Mouse (Mus musculus): Measurements from ENCODE around the gene Slc35b2. TPM values are rescaled to one million over a fixed set of nuclear protein-coding genes. Genes with fewer than 3 reads are reported as not detected.

The Slc35b2 gene
- polyA plus RNA-seq, 1 experiment from 2014 or later, result 85.6 TPM

DNA sequence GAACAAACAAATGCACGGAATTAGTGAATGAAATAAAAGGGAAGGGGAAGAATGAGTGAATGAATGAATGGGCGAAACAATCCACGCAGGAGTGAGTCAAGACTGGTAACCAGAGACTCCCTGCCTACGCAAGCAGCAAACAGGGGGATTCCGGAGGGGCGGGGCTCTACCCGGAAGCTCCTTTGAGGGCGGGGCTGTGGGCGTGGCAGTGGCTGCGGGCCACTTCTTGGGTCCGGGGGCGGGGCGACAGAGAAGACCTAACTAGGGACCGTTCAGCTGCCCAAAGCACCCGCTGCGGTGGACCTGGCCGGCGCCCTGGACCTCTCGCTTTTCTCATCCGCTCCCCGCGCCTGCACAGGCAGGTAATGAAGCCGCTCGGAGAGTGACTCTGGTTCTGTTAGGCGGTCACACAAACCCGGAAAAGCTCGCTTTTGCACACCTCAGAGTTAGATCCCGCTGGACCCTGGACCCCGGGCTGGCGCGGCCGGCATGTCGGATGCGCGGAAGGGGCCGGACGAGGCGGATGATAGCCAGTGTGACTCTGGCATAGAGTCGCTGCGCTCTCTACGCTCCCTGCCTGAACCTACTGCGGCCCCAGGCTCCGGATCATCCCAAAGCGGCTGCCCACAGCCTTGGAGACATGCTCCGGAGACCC, 8.1 kb upstream of the Slc35b2 start, which contains the start of gene Nfkbie:
Gene Nfkbie (plus strand): TSS at position 252 of the 655 bp plus-strand sequence.
- Histone ChIP-seq H3K9me3 (replicated peaks) (no peaks in the 10 kb centered on the region), H3K27me3 (replicated peaks) (peaks cover 50% of the 10 kb centered on the region), H3K4me3 (peak within 1 kb of the TSS; percentile 67), H3K4me1 (replicated peaks) (peaks cover 25% of the 10 kb centered on the region), H3K27ac (ENCODE audit: poor library complexity, severe bottlenecking) (no peak within 1 kb of the TSS), H3K4me2 (peak within 1 kb of the TSS; percentile 94), H3K9ac (peak within 1 kb of the TSS; percentile 70), H3K36me3 (0 out of 2 replicates have a peak, but pooled peaks cover 5% of the 10 kb centered on the region)
- ATAC-seq (ENCODE audit: insufficient number of reproducible peaks, low FRiP score), result peak; percentile 83
- WGBS, result under 1% methylated on average over 45 of the region's 45 CpGs

DNA sequence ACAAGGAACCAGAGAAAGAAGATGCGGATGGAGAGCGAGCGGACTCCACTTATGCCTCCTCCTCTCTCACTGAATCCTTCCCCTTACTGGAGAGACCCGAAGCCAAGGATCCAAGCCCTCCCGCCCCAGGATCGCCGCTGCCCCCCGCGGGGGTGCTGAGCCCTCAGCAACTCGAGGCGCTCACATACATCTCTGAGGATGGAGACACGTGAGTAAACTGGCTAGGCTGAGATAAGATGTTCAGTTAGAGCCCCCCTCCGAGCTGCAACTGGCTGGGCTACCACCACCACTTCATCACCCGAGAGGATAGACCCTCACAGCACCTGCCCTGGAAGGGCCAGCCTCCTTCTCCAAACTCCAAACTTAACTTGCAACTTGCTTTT, 7.6 kb upstream of the Slc35b2 start:
- Histone ChIP-seq H3K4me3 (peak overlapping the region; percentile 67), H3K4me2 (peak overlapping the region; percentile 94), H3K4me1 (replicated peaks) (peaks cover 25% of the 10 kb centered on the region), H3K9me3 (replicated peaks) (no peaks in the 10 kb centered on the region), H3K27ac (ENCODE audit: poor library complexity, severe bottlenecking) (no peak overlapping the region), H3K36me3 (0 out of 2 replicates have a peak, but pooled peaks cover 5% of the 10 kb centered on the region), H3K9ac (peak overlapping the region; percentile 70), H3K27me3 (replicated peaks) (peaks cover 45% of the 10 kb centered on the region)
- ATAC-seq (ENCODE audit: insufficient number of reproducible peaks, low FRiP score), result no peak
- under 1% methylated on average over 14 of the region's 14 CpGs for WGBS

DNA sequence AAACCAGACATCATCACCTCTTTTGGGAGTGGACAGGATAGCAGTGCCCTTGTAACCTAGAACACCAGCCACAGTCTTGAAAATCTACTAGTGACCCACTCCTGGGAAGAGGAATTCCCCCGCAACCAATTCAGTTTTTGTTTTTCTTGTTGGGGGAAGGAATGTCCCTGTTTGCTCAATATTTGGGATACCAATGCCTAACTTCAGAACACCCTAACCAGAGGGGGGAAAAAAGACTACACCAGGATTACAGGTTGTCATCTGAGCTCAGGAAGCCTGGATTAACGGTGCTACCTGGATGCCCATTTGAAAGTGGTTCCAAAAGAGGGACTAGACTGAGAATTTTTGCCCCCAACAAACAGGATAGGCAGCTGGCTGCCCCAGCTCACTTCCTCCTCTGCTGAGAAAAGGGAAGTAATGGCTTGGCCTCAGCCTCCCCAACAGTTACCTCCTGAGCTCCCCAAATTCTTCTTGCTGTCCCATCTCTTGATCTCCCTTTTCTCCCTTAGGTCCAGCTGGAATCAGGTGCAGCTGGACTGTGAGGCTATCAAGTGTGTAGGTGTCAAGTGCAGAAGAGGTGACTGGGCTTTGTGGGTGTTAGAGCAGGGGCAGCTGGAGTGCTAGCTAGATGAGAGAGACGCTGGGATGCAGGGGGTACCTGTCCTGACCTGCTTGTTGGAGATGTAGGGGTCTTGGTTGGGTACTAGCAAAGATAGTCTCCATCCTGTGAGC, 7.0 kb upstream of the Slc35b2 start:
- no peak for ATAC-seq (ENCODE audit: insufficient number of reproducible peaks, low FRiP score)
- Histone ChIP-seq H3K4me2 (peak overlapping the region; percentile 94), H3K27me3 (replicated peaks) (peaks cover 41% of the 10 kb centered on the region), H3K4me3 (peak overlapping the region; percentile 67), H3K4me1 (replicated peaks) (peaks cover 25% of the 10 kb centered on the region), H3K27ac (ENCODE audit: poor library complexity, severe bottlenecking) (no peak overlapping the region), H3K9ac (peak overlapping the region; percentile 70; the same call in 1 of the 2 replicates), H3K9me3 (replicated peaks) (no peaks in the 10 kb centered on the region), H3K36me3 (0 out of 2 replicates have a peak, but pooled peaks cover 5% of the 10 kb centered on the region)
- 70% methylated on average over 3 of the region's 3 CpGs for WGBS

DNA sequence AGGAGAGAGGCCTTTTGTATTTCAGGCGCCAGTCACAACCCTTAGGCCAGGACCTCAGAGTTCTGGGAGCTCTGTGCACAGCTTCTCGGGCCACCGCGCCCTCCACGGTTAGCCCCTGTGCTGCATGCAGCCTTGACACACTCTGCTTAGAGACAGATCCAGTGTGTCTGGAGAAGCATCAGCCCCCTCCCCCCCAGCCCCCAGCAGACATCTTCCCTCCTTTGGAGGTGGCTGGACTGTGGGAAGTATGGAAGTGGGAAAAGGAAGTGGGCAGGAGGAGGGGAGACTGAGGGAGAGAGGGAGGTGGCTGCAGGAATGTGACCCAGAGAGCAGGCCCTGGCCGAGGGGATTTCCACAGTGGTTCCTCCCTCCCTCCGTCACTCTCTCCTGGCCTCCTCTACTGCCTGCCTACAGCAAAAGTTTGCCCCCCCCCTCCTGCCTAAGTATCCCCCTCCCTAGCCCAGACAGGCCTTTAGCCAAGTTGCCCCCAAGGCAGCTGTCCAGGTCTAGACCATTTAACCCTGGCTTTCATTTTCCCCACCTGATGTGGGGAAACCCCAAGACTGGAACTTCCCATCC, 6.3 kb upstream of the Slc35b2 start:
- Histone ChIP-seq H3K27ac (ENCODE audit: poor library complexity, severe bottlenecking) (no peak overlapping the region), H3K4me3 (no peak overlapping the region), H3K4me1 (replicated peaks) (peaks cover 22% of the 10 kb centered on the region), H3K27me3 (replicated peaks) (peaks cover 41% of the 10 kb centered on the region), H3K9me3 (replicated peaks) (no peaks in the 10 kb centered on the region), H3K9ac (no peak overlapping the region), H3K4me2 (peak overlapping the region; percentile 33), H3K36me3 (0 out of 2 replicates have a peak, but pooled peaks cover 5% of the 10 kb centered on the region)
- ATAC-seq (ENCODE audit: insufficient number of reproducible peaks, low FRiP score), result peak; percentile 19; the same call in 1 of the 2 replicates
- 61% methylated on average over 7 of the region's 7 CpGs for WGBS

- H3K4me2 ChIP-seq, result peak overlapping the region; percentile 33; the same call in 1 of the 2 replicates
- 0 out of 2 replicates have a peak, but pooled peaks cover 5% of the 10 kb centered on the region for H3K36me3 ChIP-seq
- H3K27me3 ChIP-seq (replicated peaks), result peaks cover 36% of the 10 kb centered on the region
- no peak overlapping the region for H3K27ac ChIP-seq (ENCODE audit: poor library complexity, severe bottlenecking)
- no peaks in the 10 kb centered on the region for H3K9me3 ChIP-seq (replicated peaks)
- H3K4me1 ChIP-seq (replicated peaks), result peaks cover 22% of the 10 kb centered on the region
- ATAC-seq (ENCODE audit: insufficient number of reproducible peaks, low FRiP score), result no peak
- 0 out of 2 replicates have a peak overlapping the region, but pooled peaks have one; percentile 13 for H3K9ac ChIP-seq
- 63% methylated on average over 16 of the region's 16 CpGs for WGBS
- no peak overlapping the region for H3K4me3 ChIP-seq
Measured at GRCm38 (mm10) chr17:45557998-45558862, 5.4 kb upstream of the Slc35b2 start.

DNA sequence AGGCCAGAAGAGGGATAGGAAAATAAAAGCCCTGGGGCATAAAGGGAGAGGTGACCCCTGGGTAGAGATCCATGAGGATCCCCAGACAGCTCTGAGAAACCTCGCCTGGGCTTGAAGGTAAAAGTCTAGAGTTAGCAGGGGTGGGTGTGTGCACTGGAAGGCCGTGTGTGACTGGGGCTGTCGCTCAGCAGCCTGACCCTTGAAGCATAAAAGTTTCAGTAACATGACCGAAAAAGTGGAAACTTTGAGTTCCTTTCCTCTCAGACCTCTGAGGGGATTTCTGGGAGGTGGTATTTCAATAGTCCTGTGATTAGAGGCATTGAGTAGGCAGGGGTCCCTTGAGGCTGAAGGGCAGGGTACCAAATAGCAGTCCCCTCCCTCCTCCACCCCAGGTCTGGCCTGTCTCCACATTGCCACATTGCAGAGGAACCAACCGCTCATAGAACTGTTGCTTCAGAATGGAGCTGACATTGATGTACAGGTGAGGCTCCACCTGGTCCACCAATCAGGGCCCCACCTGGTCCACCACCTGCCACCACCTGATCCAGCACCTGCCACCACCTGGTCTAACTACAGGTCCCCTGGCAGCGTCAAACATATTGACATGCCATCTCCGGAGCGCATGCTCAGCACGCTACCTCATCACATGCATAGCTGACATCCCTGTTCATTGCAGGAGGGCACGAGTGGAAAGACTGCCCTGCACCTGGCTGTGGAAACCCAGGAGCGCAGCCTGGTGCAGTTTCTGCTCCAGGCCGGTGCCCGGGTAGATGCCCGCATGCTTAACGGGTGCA, 3.7 kb upstream of the Slc35b2 start:
- 80% methylated on average over 15 of the region's 15 CpGs for WGBS
- ATAC-seq (ENCODE audit: insufficient number of reproducible peaks, low FRiP score), result no peak

GRCm38 (mm10) chr17:45563216-45563615, 458 bp upstream of the Slc35b2 start:
- no peak overlapping the region for H3K9ac ChIP-seq
- H3K4me1 ChIP-seq (replicated peaks), result peaks cover 31% of the 10 kb centered on the region
- H3K4me2 ChIP-seq, result no peak overlapping the region
- no peak overlapping the region for H3K27ac ChIP-seq (ENCODE audit: poor library complexity, severe bottlenecking)
- H3K27me3 ChIP-seq (replicated peaks), result peaks cover 8% of the 10 kb centered on the region
- H3K9me3 ChIP-seq (replicated peaks), result no peaks in the 10 kb centered on the region
- 74% methylated on average over 12 of the region's 12 CpGs for WGBS
- peaks cover 33% of the 10 kb centered on the region for H3K36me3 ChIP-seq
- H3K4me3 ChIP-seq, result no peak overlapping the region
- no peak for ATAC-seq (ENCODE audit: insufficient number of reproducible peaks, low FRiP score)

More for the DNA sequence above, 3.7 kb upstream of the Slc35b2 start:
- 0 out of 2 replicates have a peak, but pooled peaks cover 5% of the 10 kb centered on the region for H3K36me3 ChIP-seq
- H3K9me3 ChIP-seq (replicated peaks), result no peaks in the 10 kb centered on the region
- no peak overlapping the region for H3K4me3 ChIP-seq
- H3K4me1 ChIP-seq (replicated peaks), result peaks cover 28% of the 10 kb centered on the region
- peaks cover 25% of the 10 kb centered on the region for H3K27me3 ChIP-seq (replicated peaks)
- no peak overlapping the region for H3K9ac ChIP-seq
- no peak overlapping the region for H3K27ac ChIP-seq (ENCODE audit: poor library complexity, severe bottlenecking)
- no peak overlapping the region for H3K4me2 ChIP-seq

- 12% methylated on average over 18 of the region's 18 CpGs for WGBS
- H3K36me3 ChIP-seq, result peaks cover 47% of the 10 kb centered on the region
- peak overlapping the region; percentile 94 for H3K4me2 ChIP-seq
- peak overlapping the region; percentile 84 for H3K27ac ChIP-seq (ENCODE audit: poor library complexity, severe bottlenecking)
- peak overlapping the region; percentile 88 for H3K4me3 ChIP-seq
- no peaks in the 10 kb centered on the region for H3K9me3 ChIP-seq (replicated peaks)
- peak overlapping the region; percentile 95 for H3K9ac ChIP-seq
- peaks cover 41% of the 10 kb centered on the region for H3K4me1 ChIP-seq (replicated peaks)
- H3K27me3 ChIP-seq (replicated peaks), result no peaks in the 10 kb centered on the region
- ATAC-seq (ENCODE audit: insufficient number of reproducible peaks, low FRiP score), result no peak; the same call in 1 of the 2 replicates
Measured at GRCm38 (mm10) chr17:45564531-45565084, 934 bp downstream of the Slc35b2 start.

DNA sequence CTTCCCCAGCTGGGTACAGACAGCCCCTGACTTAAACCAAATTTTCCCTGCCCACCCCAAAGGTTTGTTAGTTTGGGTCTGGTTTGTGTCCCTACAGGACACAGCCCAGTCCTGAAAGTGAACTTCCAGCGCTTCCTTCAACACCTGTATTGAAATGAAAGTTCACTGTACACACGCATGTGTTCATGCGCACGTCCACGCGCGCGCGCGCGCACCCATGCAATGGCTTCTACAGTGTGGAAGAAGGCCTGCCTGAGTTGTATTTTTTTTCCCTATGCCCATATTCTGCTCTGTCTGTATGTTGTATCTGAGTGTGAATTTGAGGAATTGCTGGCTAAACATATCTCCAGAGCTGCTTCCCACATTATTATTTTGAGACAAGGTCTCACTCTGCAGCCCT, 1.4 kb downstream of the Slc35b2 start:
- Histone ChIP-seq H3K9ac (peak overlapping the region; percentile 95), H3K4me2 (peak overlapping the region; percentile 94), H3K4me1 (replicated peaks) (peaks cover 46% of the 10 kb centered on the region), H3K27ac (ENCODE audit: poor library complexity, severe bottlenecking) (no peak overlapping the region), H3K27me3 (replicated peaks) (no peaks in the 10 kb centered on the region), H3K9me3 (replicated peaks) (no peaks in the 10 kb centered on the region), H3K36me3 (peaks cover 51% of the 10 kb centered on the region), H3K4me3 (peak overlapping the region; percentile 88)
- WGBS, result 94% methylated on average over 11 of the region's 11 CpGs
- ATAC-seq (ENCODE audit: insufficient number of reproducible peaks, low FRiP score), result no peak

GRCm38 (mm10) chr17:45566031-45566359, 2.3 kb downstream of the Slc35b2 start:
- WGBS, result 68% methylated on average over 1 of the region's 1 CpGs
- no peak overlapping the region for H3K4me3 ChIP-seq
- H3K36me3 ChIP-seq, result peaks cover 56% of the 10 kb centered on the region
- no peaks in the 10 kb centered on the region for H3K27me3 ChIP-seq (replicated peaks)
- no peak overlapping the region for H3K27ac ChIP-seq (ENCODE audit: poor library complexity, severe bottlenecking)
- H3K4me2 ChIP-seq, result no peak overlapping the region
- H3K4me1 ChIP-seq (replicated peaks), result peaks cover 55% of the 10 kb centered on the region
- ATAC-seq (ENCODE audit: insufficient number of reproducible peaks, low FRiP score), result no peak
- no peaks in the 10 kb centered on the region for H3K9me3 ChIP-seq (replicated peaks)
- no peak overlapping the region for H3K9ac ChIP-seq
